Mouse (Mus musculus) layer of hippocampus, adult 2 months (tissue): ENCODE results near the gene Slc12a3. TPM values are rescaled to one million over a fixed set of nuclear protein-coding genes. Genes with fewer than 3 reads are reported as not detected.
"Not testable (repeated sequence)": the region's sequence is repeated elsewhere in the genome, so short reads cannot be mapped to it uniquely, and the experiment has no call there.

Source experiments
- DNase-seq, 2 experiments: peaks; one replicate each; pipeline ENCODE4 v3.0.0; 2022; ENCODE audit warnings: low spot score in 2 of 2
- H3K27ac ChIP-seq: fragments of 200-600 bp; 2 replicates; pipeline ENCODE4 v1.8.1; 2022
- H3K4me3 ChIP-seq: fragments of 200-600 bp; 2 replicates; pipeline ENCODE4 v1.8.1; 2022; ENCODE audit warnings: mild to moderate bottlenecking
- CTCF ChIP-seq: fragments of 200-600 bp; conservative IDR thresholded peaks from 2 replicates; pipeline ENCODE4 v1.8.1; 2022; ENCODE audit warnings: antibody characterized with exemption, mild to moderate bottlenecking, moderate library complexity
- total RNA-seq, 2 experiments: library from RNA; stranded (reverse); gene quantifications; 2 replicates each; pipeline ENCODE4 v1.2.3; 2021

Slc12a3 gene
- total RNA-seq, 2 experiments from 2014 or later, result 0.54 to 1.0 TPM

GRCm38 (mm10) chr8:94386214-94387026 lies 57.4 kb downstream of the Slc12a3 start, which contains the start of gene Herpud1:
TSS of gene Herpud1 (plus strand) at chr8:94386438.
- H3K27ac ChIP-seq, result peak within 1 kb of the TSS; percentile 100
- peak within 1 kb of the TSS; percentile 94 for H3K4me3 ChIP-seq
- no peak for TF ChIP-seq CTCF
- DNase-seq, result peak; percentile 98 to 99

DNA sequence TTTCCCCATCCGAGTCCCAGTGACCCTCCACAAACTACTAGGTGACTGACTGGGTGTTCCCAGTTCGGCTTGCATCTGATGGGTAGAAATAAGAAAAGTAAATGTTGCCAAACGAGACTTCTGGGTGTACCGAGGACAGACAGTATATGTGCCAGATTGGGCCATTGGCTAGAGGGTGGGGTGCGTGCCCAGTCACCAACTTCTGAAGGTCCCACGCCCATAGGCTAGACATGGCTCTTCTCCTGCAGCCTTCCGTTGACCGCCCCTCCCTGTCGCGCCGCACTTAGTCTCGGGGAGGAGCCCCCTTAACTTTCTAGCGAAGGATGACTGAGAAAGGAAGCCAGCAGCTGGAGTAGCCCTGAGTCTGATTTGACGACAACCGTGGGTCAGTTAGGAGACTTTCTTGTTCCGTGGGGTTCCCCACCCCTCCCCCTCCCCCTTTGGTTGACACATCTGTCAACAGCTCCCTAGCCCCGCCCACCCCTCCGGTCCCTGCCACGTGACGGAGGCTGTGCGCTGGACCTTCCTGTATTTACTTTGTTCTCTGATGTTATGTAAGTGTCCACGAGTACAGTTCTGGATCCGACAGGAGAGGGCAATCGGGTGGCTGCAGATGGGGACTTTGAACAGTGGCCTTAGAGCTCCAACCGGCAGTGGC lies 58.2 kb downstream of the Slc12a3 start:
- peak overlapping the region; percentile 100 for H3K27ac ChIP-seq
- TF ChIP-seq CTCF, result 0 out of 2 replicates have a peak, but pooled peaks have one; percentile 2
- peak; percentile 53 to 66 for DNase-seq
- peak overlapping the region; percentile 94 for H3K4me3 ChIP-seq

DNA sequence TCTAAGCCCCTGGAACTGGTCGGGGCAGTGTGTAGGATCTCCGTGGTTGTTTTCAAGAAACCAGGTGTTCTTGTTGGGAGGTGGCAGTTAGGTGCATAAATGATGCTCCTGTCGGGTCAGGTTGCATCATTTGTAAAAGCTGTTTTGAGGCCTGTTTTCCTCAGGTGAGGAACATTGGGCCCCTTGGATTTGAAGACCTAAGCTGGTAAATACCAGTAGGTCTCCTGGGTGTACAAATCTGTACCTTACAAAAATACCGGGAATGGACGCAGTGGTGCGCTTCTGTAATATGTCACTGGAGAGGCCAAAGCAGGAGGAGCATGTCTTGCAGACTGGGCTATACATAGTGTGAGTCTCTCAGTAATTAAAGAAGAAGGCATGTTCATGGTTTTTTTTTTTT lies 58.8 kb downstream of the Slc12a3 start:
- H3K27ac ChIP-seq, result peak overlapping the region; percentile 100
- DNase-seq, result no peak
- peak overlapping the region; percentile 94 for H3K4me3 ChIP-seq
- TF ChIP-seq CTCF, result no peak

DNA sequence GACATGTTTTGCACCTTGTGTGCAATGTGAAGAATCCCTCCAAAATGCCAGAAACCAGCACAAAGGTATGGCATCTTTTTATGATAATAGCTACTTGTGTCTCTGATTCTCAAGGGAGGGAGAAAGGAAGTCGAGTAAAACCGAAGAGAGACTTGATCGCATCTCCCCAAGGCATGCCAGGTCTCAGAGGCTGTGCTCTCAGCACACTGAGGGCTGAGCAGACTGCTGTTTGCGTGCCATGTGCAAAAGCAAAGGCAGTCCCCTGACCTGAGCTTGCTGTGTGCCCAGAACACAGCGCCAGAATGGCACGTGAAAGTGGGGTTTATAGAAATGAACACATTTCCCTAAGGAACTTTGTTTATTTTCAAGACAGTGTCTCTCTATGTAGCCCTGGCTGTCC lies 60.5 kb downstream of the Slc12a3 start:
- no peak for DNase-seq
- H3K4me3 ChIP-seq, result no peak overlapping the region
- TF ChIP-seq CTCF, result no peak
- H3K27ac ChIP-seq, result no peak overlapping the region

DNA sequence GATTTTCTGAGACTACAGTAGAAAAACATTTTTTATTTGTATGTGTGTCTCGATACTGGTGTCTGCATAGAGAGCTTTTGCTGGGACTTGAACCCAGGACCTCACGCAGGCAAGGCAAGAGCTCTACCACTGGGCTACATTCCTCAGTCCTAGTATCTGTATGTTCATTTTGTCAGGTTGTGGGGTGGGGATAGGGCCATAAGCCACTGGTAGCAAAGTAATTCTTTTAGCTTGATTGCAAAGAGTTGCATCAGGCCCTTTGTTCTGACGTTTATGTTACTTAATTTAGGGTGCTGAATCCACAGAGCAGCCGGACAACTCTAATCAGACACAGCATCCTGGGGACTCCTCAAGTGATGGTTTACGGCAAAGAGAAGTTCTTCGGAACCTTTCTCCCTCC lies 61.4 kb downstream of the Slc12a3 start:
- H3K4me3 ChIP-seq, result no peak overlapping the region
- DNase-seq, result no peak
- TF ChIP-seq CTCF, result no peak
- H3K27ac ChIP-seq, result no peak overlapping the region

DNA sequence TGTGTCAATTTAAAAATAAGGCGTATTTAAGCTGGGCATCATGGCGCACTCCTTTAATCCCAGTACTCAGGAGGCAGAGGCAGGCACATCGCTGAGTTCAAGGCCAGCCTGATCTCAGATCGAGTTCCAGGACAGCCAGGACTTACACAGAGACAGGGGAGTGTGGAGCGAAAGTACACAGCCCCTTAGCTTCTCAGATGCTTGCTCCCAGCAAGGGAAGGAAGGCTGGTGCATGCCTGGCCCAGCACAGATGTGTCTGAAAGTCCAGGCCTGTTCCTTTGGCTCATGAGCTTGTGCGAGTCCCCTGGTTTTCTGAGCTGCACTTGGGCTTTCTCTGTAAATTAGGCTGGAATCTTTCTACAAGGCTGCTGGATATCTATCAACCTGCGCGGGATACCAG lies 61.9 kb downstream of the Slc12a3 start:
- no peak for DNase-seq
- H3K27ac ChIP-seq, result no peak overlapping the region
- no peak for TF ChIP-seq CTCF
- H3K4me3 ChIP-seq, result no peak overlapping the region

GRCm38 (mm10) chr8:94392147-94392546 lies 63.1 kb downstream of the Slc12a3 start:
- peak; percentile 67 for TF ChIP-seq CTCF
- peak in 1 of 2 experiments; percentile 53 for DNase-seq
- no peak overlapping the region for H3K4me3 ChIP-seq
- no peak overlapping the region for H3K27ac ChIP-seq

DNA sequence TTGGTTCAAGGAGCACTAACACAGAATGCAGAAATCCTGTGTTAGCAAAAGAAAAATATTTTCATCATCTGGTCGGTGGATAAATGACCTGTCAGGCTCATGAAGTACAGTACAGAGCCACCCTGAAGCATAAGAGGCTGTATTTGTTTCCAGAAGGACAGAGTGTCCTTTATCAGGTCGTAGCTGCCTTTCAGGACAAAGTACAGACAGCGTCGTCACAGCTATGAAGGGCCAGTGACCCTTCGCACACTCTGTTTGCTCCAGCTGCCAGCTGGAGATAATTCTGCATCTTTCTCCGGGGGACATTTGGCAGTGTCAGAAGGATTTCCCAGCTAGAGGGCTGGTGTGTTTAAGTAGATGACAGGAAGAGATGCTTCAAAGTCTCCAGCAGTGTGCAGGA lies 63.6 kb downstream of the Slc12a3 start:
- H3K4me3 ChIP-seq, result no peak overlapping the region
- no peak for DNase-seq
- no peak overlapping the region for H3K27ac ChIP-seq
- TF ChIP-seq CTCF, result no peak

- no peak overlapping the region for H3K27ac ChIP-seq
- TF ChIP-seq CTCF, result no peak
- DNase-seq, result no peak
- no peak overlapping the region for H3K4me3 ChIP-seq
Measured at GRCm38 (mm10) chr8:94395851-94396540, 67.0 kb downstream of the Slc12a3 start.

- peak; percentile 80 for TF ChIP-seq CTCF
- no peak overlapping the region for H3K27ac ChIP-seq
- no peak overlapping the region for H3K4me3 ChIP-seq
- DNase-seq, result peak; percentile 19 to 23
Measured at GRCm38 (mm10) chr8:94396964-94397657, 68.1 kb downstream of the Slc12a3 start.

GRCm38 (mm10) chr8:94398587-94398986 lies 69.6 kb downstream of the Slc12a3 start:
- H3K27ac ChIP-seq, result no peak overlapping the region
- TF ChIP-seq CTCF, result no peak
- no peak overlapping the region for H3K4me3 ChIP-seq
- no peak for DNase-seq

GRCm38 (mm10) chr8:94399361-94399953 lies 70.5 kb downstream of the Slc12a3 start:
- Histone ChIP-seq H3K4me3 (no peak overlapping the region), H3K27ac (no peak overlapping the region)
- TF ChIP-seq CTCF, result no peak
- no peak for DNase-seq

DNA sequence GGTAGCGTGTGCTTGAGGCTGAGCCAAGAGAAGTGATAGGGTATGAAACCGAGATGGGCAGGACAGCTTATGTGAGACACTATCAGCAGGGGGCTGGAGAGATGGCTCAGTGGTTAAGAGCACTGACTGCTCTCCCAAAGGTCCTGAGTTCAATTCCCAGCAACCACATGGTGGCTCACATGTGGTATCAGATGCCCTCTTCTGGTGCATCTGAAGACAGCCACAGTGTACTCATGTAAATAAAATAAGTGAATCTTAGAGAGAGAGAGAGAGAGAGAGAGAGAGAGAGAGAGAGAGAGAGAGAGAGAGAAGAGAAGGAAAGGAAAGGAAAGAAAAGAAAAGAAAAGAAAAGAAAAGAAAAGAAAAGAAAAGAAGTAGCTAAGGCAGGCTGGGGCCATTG lies 71.0 kb downstream of the Slc12a3 start:
- H3K27ac ChIP-seq, H3K4me3 ChIP-seq, DNase-seq: not testable (repeated sequence)
- peak; percentile 23; the same call in 1 of the 2 replicates for TF ChIP-seq CTCF
